Mouse (Mus musculus): ENCODE results near the gene Pdxp.
A peak's percentile ranks its signal among the peaks of the same experiment; 100 is the strongest.
"Not testable (repeated sequence)": the region's sequence is repeated elsewhere in the genome, so short reads cannot be mapped to it uniquely, and the experiment has no call there.

The Pdxp gene

DNA sequence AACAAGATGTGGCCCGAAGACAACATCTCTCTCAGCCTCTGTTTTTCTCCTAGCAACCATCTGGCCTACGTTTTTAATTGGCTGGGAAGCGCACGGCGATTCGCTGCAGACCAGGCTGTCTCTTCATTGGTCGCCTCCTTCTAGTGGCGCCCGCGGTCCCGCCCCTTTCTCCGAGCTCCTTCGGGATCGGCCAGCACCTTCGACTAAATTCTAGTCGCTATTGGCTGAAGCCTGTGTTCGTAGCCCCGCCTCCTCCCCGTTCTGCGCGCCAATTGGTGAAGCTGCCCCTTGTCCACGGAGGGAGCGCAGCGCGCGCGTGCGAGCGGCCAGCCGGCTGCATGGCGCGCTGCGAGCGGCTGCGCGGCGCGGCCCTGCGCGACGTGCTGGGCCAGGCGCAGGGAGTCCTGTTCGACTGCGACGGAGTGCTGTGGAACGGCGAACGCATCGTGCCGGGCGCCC lies at the start of gene Pdxp:
TSS of gene Pdxp (plus strand) at position 288 of the 459 bp plus-strand sequence.
- DNase-seq (ENCODE audit: extremely low spot score, low spot score) = peak; percentile 96

DNA sequence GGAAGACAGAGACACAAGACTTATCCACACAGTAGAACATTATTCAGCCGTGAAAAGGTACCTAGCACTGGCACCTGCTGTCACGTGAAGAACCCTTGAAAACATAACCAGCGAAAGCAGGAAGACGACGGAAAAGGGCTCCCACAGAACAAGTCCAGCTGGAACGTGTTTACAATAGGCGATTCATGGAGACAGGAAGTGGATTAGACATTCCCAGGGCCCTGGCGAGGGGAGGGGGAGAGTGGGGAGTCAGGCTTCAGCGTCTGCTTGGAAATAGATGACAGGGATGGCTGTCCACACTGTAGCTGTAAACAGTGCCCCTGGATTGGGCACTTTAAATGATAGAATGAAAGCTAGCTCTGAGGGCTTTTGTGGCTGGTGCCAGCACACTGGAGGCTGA lies 45.3 kb upstream of the Pdxp start:
- DNase-seq (ENCODE audit: extremely low spot score, low spot score) = peak; percentile 46

DNA sequence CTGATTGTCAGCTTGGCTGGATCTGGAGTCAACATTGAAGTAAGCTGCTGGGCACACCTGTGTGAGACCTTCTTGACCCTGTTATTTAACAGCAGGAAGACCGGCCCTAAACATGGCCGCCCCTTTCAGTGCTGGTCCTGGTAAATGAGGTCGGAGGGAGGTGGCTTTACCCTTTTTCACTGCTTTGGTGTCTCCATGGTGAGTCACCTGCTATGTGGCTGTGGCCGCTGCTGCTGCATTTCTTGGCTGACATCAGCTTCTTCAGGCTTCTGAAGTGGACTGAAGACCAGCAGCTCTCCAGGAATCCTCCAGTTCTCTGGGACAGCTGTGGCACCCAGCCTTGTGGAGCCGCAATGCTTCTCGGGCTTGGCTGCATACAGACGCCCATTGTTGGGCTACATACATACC lies 44.9 kb upstream of the Pdxp start:
- no peak for DNase-seq (ENCODE audit: extremely low spot score, low spot score)

DNA sequence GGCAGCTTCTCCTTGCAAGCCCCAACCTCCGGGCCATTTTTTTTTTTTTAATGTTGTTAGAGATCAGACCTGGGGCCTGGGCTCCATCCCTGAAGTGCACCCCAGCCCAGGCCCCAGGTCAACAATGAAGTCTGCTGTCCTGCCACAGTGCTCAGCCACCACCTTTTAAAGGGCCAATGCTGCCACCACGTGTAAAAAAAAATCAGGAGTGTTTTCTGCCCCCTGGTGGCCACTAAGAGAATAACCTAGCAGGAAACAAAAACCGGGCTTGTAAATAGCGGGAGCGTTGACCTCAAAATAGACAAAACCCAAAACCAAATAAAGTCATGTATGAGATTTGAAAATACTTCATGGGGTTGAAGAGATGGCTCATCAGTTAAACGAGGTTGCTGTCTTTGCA lies 43.9 kb upstream of the Pdxp start:
- peak; percentile 33 for DNase-seq (ENCODE audit: extremely low spot score, low spot score)

DNA sequence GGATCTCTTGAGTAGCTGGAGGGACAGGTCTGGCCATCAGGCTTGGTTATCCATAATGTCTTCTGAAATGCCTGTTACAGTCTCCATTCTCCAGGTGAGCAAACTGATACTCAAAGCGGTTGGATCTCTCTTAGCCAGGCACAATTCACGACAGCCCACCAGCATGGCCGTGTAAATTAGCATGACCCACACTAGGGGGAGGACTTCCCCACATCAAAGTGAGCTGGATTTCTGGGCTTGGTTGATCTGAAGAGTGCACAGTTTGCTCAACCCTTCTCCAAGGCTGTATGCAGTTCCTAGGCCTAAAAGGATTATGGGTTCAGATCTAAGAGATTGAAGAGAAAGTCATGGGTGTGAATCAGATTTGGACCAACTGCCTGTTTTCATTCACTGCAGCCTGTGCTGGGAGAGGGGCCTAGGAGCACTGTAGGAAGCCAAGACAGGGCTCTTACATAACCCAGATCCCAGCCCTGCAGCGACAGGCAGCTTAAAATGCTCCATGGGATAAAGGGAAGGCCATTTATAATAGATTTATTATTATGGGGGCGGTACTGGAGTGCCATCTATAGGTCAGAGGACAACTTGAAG lies 41.6 kb upstream of the Pdxp start:
- no peak for DNase-seq (ENCODE audit: extremely low spot score, low spot score)

DNA sequence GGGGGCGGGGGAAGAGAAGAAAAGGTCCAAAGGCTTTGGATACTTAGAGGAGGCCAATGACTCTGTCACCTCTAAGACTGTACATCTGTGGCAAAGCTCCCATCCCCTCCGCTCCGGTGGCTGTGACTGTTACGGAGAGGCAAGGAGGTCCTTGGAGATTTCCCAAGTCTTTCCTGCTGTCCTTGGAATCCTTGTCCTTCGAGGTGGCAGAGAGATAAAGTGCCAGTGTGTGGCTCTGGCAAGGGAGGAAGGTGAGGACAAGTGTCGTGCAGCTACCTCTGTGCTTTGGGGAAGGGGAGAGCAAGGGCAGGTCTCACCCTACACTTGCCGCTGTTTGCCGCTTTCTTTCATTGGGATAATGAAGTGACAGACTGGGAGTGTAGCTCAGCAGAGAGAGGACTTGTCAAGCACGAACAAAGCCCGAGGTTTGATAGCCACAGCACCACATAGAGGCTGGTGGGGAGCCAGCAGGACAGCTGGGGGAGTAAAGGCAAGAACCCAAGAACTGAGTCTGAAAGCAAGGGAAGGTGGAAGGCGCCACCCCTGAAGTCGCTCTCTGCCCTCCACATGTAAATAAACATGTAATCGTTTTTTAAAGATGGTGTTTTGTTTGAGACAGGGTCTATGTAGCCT lies 39.8 kb upstream of the Pdxp start:
- no peak for DNase-seq (ENCODE audit: extremely low spot score, low spot score)

DNA sequence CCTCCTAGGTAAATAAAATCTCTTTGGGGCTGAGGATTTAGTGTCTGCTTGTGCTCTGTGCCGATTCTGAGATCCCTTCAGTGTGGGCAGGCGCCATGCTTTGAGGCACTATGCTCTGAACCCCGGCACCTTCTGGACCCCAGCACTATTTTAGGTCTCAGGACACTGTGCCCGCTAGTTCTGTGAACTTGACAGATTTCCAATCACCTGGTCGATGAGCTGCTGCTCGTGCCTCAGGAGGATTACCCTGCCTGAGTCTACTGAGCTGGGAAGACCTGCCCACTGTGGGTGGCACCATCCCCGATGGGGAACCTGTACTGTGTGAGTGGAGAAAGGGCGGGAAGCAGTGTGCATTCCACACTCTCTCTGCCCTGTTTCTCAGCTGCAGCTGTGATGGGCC lies 38.7 kb upstream of the Pdxp start:
- DNase-seq (ENCODE audit: extremely low spot score, low spot score) = no peak

DNA sequence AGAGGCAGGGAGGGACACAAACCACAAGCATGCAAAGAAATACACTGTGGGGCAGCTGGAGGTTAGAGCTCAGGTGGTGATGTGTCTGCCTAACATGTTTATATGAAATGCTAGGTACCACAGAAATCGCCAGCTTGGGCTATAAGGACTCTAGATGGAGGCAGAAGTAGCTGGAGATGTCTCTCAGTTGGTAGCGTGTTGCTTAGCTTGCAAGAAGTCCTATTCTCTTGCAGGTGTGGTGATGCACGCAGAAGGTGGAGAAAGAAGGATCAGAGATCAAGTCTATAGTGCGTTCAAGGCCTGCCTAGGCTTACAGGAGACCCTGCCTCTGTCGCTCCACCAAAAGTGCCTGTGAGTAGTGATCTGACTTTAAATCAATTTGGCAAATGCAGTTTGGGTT lies 38.2 kb upstream of the Pdxp start:
- no peak for DNase-seq (ENCODE audit: extremely low spot score, low spot score)

DNA sequence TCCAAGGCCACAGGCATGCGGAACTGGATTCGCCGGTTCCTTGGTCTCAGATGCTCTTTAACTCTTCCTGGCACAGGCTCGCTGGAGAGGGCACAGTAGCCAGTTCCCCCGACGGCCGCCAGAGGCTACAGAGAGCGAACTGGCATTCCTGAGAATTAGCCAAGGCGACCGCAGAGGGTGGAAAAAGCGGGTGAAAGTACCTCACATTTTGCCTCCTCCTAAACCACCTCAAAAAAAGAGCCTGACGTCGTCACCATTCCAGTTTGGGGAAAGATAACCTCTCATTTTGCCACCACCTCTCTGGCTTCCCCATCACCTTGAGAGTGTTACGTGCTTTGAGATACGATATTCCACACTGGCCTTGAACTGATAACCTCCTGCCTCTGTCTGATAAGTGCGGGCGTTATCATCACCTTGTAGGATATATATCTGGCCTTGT lies 37.4 kb upstream of the Pdxp start:
- DNase-seq (ENCODE audit: extremely low spot score, low spot score) = peak; percentile 85

DNA sequence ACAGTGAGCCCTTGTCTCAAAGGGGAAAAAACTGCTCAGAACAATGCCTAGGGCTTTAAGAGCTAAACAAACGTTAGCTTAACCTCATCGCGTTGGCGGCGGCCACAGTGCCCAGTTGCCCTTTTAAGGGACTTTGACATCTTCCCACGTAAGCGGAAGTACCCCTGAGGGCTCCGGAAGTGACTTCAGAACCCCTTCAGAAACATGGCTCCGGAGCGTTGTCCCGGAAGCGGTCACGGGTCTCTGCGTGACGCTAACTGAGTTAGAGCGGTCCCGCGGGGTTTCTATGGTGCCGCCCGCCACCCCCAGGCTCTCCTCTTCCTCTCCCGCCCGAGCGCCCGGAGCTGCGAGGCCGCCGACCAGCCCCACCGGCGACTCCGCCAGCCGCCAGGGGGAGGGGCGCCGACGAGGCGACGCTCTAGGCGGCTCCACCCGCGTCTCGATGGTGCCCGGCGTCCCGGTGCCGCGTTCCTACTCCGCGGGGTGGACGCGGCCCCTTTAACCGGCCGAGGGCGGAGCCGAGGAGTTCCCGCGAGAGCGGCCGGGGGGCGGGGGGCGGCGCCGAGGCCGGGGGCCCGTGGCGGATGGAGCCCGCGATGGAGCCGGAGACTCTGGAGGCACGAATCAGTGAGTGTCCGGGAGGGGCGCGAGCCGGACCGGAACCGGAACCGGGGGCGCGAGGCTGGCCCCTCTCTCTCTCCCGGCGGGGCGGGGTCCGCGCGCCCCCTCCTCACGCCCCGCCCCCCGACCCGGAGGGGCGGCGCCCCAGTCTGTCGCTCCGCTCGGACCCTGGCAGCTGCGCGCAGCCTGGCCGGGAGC lies 36.5 kb upstream of the Pdxp start, which contains the start of gene Gga1:
TSS of gene Gga1 (plus strand) at position 200 of the 819 bp plus-strand sequence.
- peak; percentile 97 for DNase-seq (ENCODE audit: extremely low spot score, low spot score)

DNA sequence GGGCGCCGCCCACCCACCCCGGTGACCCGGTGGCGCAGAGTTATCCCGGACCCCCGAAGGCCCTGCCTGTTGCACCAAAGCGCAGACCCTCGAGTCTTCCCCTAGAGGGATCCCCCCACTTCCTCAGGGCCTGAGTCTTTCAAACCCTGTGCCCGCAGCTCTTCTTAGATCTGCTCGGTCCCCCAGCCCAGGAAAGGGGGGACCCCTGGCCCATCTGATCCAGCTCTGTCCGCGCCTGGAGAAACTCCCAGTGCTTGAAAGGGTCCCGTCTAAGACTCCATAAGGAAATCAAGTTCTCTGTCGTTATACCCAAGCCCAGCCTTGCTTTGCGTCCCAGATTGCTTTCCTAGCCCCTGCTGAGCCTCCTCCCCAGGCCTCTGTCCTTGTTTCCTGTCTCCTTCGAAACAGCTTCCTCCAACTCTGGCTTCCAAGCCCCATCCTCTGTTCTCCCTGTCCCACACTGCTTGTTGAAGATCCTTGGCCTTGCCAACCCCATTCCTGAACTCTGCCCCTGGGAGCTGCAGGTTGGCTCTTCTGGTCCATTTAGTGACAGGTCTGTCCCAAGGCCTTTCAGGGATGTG lies 35.8 kb upstream of the Pdxp start:
- DNase-seq (ENCODE audit: extremely low spot score, low spot score) = no peak

DNA sequence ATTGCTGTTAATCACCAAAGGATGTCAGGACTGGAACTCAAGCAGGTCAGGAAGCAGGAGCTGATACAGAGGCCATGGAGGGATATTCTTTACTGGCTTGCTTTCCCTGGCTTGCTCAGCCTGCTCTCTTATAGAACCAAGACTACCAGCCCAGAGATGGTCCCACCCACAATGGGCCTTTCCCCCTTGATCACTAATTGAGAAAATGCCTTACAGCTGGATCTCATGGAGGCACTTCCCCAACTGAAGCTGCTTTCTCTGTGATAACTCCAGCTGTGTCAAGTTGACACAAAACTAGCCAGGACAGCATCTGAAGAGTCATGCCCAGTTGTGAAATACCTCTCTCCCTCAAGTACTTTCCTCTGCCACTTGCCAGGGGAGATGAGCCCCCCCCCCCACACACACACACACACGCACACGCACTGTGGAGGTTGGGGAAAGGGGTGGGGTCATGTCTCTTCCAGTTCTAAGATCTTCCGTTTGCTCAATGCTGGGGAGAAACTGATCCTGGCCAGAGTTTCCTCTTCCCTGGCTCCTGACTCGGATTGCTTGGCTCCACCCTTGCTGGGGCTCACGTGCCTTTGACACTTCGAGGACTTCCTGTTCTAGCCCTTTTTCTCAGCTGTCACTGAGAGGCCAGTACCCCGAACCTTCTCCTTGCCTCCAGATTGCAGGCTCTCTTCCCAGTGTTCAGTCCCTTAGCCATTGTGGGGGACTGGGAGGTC lies 34.8 kb upstream of the Pdxp start:
- DNase-seq (ENCODE audit: extremely low spot score, low spot score) = not testable (repeated sequence)

DNA sequence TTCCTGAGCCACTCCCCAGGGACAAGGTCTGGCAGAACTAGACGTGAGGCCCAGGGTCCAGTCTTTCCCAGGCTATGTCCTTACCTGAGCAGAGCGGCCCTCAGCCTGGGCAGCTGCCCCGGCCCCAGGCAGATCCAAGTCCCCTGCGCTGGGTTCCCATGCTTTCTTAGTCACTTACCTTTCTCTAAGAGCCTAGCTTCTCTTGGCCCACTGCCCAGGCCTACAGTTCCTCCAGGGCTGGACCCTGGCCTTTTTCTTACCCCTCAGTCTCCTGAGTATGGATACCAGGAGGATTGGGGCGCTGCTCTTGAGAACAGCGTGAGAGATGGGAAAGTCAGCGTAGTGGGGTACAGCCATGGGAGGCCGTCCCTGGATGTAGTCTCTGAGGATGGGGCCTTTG lies 33.3 kb upstream of the Pdxp start:
- DNase-seq (ENCODE audit: extremely low spot score, low spot score) = no peak

DNA sequence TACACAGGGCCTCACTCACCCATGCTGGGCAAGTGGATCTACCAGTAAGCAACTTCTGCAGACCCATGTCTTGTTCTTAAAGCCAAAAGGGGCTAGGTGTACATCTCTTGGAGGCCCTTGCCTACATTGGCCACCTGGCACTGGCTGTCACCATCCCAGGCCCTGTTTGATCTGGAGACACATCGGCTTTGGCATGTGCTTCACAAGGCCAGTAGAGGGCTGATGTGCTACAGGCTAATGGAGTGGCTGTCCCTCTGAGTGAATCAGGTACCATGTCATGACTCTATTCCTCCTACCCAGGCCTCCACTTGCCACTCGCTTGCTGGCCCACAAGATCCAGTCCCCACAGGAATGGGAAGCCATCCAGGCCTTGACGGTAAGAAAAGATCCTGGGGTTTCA lies 31.9 kb upstream of the Pdxp start:
- no peak for DNase-seq (ENCODE audit: extremely low spot score, low spot score)

DNA sequence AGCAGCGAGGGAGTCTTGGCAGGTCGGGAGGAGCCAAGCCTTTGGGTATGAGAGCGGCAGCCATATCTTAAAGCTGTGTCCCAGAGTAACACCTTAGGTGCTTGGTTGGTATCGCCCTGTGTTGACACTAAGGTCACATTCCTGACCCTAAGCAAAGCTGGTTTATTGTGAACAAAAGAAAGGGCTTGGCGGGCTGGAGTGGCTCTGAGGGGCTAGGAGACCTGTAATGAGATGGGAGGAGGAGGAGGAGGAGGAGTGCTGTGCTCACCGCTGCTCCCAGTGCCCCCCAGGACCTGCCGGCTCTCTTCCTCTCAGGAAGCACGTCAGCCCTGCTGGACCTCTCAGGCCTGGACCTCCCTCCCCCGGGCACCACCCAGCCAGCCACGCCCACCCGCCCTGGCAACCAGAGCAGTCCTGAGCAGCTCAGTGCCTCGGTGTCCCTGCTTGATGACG lies 24.3 kb upstream of the Pdxp start:
- DNase-seq (ENCODE audit: extremely low spot score, low spot score) = no peak

DNA sequence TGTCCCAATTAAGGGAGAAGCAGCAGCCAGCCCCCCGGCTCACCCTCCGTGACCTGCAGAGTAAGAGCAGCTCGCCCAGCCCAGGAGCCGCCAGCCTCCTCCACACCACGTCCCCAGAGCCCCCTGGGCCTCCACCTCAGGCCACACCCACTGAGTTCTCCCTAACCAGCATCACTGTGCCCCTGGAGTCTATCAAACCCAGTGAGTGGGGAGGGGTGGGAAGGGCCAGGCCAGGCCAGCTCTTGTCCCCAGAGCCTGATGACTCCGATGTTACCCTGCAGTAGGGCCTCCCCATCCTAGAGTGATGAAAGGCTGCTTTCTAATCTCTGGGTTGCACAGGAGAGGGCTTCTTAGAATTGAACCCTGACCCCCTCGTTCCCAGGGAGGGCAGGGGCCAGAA lies 21.3 kb upstream of the Pdxp start:
- no peak for DNase-seq (ENCODE audit: extremely low spot score, low spot score)

DNA sequence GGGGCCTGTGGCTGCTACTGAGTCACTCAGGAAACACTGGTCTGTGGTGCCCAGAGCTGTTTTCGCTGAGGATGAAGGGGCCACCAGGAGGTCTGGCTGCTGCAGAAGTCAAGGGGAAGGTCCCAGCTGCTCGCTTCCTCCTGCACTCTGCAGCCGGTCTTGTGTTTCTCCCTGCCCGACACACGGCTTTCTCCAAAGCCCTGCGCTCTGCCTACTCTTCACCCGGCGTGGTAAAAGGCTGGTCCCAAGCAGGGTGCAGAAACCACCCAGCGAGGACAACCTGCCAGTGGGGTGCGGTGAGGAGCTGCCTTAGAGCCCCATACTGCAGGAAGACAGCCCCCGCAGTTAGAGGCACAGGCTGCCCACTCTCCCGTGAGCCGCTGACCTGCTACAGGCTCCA lies 19.0 kb upstream of the Pdxp start:
- no peak for DNase-seq (ENCODE audit: extremely low spot score, low spot score)

DNA sequence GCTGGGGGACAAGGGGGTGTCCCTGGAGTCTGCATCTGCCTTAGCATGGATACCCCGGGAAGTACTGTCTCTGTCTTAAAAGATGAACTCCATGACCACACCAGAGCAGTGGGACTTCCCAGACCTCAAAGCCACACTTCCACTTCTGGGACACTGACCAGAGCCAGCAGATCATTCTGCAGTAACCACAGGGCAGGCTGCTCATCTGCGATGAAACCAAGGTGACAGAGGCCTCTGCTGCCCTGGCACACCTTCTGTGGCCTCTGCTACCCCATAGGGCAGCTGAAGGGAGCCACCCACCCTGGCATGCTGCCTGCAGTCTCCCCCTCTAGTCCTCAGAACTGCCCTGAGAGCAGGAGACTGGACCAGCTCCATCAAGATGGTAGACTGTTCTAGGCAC lies 18.0 kb upstream of the Pdxp start:
- DNase-seq (ENCODE audit: extremely low spot score, low spot score) = no peak

DNA sequence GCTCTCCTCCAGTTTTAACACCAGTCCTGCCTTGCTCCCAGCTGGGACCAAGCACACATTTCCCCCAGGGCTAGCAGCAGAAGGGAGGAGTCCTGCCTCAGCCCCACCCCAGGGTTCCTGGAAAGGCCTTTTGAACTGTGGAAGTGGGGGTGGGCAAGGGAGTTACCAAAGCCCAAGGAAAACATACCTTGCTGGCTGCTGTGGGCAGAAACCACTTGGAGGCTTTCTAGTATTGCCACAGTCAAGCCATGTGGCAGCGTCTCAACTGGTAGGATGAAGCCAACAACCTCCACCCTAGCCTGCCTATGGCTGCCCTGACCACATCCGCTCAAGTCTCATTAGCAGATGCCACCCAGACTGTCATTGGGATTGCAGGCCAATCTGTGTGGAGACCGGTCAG lies 17.6 kb upstream of the Pdxp start:
- no peak for DNase-seq (ENCODE audit: extremely low spot score, low spot score)

DNA sequence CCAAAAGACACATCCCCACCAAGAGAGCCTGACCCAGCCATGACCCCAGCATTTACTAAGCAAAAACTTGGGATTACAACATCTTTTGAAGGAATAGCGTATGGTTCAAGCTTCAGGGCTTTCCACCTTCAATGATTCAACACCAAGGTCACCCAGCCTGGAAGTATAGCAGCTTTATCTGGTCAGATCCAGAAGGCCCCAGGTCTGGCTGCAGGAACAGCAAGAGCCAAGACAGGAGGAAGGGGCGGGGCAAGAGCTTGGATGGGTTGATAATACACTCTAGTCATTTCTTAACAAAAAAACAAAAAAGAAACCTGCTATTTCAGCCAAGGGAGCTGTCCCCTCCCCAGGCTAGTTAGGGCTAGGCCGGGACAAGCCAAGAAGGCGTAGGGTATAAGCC lies 16.2 kb upstream of the Pdxp start:
- no peak for DNase-seq (ENCODE audit: extremely low spot score, low spot score)

DNA sequence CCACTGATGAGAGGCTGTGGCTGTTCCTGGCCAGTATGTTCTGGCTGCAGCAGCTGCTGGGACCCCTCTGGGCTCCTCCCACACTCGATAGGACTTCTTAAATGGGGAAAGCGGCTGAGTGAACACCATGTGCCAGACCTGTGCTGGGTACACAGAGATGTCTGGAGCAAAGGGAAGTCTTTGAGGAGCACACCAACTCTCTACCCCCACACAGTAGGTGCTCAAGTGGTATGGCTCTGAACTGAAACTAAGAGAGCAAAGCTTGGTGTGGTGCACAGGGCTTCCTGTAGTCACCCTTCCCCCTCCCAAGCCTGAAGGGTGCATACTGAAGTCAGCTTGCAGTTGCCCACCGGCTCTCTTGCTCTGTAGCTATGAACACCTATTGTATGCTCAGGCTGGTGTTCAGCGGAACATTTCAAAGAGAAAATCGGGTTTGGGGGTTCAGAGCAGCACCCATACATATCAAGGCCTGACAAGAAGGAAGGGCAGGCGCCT lies 15.2 kb upstream of the Pdxp start:
- no peak for DNase-seq (ENCODE audit: extremely low spot score, low spot score)
